Mouse (Mus musculus) heart, embryonic 14.5 days (tissue): ENCODE measurements around the gene Mettl7a3. TPM values are rescaled to one million over a fixed set of nuclear protein-coding genes. Genes with fewer than 3 reads are reported as not detected.
"Not testable (repeated sequence)": the region's sequence is repeated elsewhere in the genome, so short reads cannot be mapped to it uniquely, and the experiment has no call there.

ENCODE experiments used
- ATAC-seq: fragments of 200-750 bp; cut with Nextera tagmentation; 2 replicates; pipeline ENCODE4 v1.8.0; 2017; ENCODE audit warnings: low read depth, moderate TSS enrichment; ENCODE audit not compliant: insufficient number of reproducible peaks, insufficient read depth, low FRiP score
- H3K27ac ChIP-seq, 2 experiments: fragments of 200-500 bp in 1 of 2; fragments of 300-500 bp in 1 of 2; sonication (generic) in 1 of 2; replicated peaks in 1 of 2; 2 replicates each; pipeline ENCODE4 v1.5.1; 2012 to 2014; ENCODE audit warnings: low read depth in 2 of 2, low read length in 2 of 2, control low read depth in 1 of 2, mild to moderate bottlenecking in 1 of 2, mixed read lengths in 1 of 2; ENCODE audit not compliant: control insufficient read depth in 1 of 2, insufficient read depth in 1 of 2
- H3K27me3 ChIP-seq: fragments of 300-500 bp; sonication (generic); 2 replicates; pipeline ENCODE4 v1.6.1; 2014; ENCODE audit warnings: mild to moderate bottlenecking, low read length, control low read depth; ENCODE audit not compliant: control insufficient read depth, insufficient read depth
- H3K36me3 ChIP-seq: fragments of 300-500 bp; sonication (generic); 2 replicates; pipeline ENCODE4 v1.6.1; 2014; ENCODE audit warnings: mild to moderate bottlenecking, control low read depth, low read length, mixed read lengths; ENCODE audit not compliant: control insufficient read depth, insufficient read depth
- H3K4me1 ChIP-seq, 2 experiments: fragments of 200-500 bp in 1 of 2; fragments of 300-500 bp in 1 of 2; sonication (generic) in 1 of 2; 2 replicates each; pipeline ENCODE4 v1.6.1; 2012 to 2014; ENCODE audit warnings: low read length in 2 of 2, control low read depth in 1 of 2, mixed read lengths in 1 of 2; ENCODE audit not compliant: control insufficient read depth in 2 of 2, insufficient read depth in 2 of 2
- H3K4me2 ChIP-seq: fragments of 300-500 bp; sonication (generic); 2 replicates; pipeline ENCODE4 v1.6.1; 2014; ENCODE audit warnings: mild to moderate bottlenecking, low read length
- H3K4me3 ChIP-seq, 2 experiments: fragments of 200-500 bp in 1 of 2; fragments of 300-500 bp in 1 of 2; sonication (generic) in 1 of 2; 2 replicates each; pipeline ENCODE4 v1.5.1; 2012 to 2014; ENCODE audit warnings: low read length in 2 of 2, mild to moderate bottlenecking in 2 of 2, control low read depth in 1 of 2, low read depth in 1 of 2, moderate library complexity in 1 of 2; ENCODE audit not compliant: control insufficient read depth in 1 of 2, insufficient read depth in 1 of 2
- H3K9ac ChIP-seq: fragments of 300-500 bp; sonication (generic); 2 replicates; pipeline ENCODE4 v1.6.1; 2014; ENCODE audit warnings: mild to moderate bottlenecking, low read length
- H3K9me3 ChIP-seq: fragments of 300-500 bp; sonication (generic); 2 replicates; pipeline ENCODE4 v1.6.1; 2016; ENCODE audit warnings: low read length, control low read depth; ENCODE audit not compliant: control insufficient read depth
- WGBS: fragments of 180-500 bp; shearing (Covaris S2); extraction: QIAGEN DNeasy Blood & Tissue Kit; methylation state at CpG from one replicate; pipeline ENCODE4 v1.1.7; 2014; 5-methylcytosine and 5-hydroxymethylcytosine counted together
- polyA plus RNA-seq: library from polyadenylated mRNA; unstranded; fragments of >200 nt; fragmentation: Nextera tagmentation; extraction: Ambion mirVana; gene quantifications from 2 replicates; pipeline ENCODE4 v1.2.1, GENCODE M21; 2014

Mettl7a3 gene
- polyA plus RNA-seq, 1 experiment from 2014 or later, result not detected

DNA sequence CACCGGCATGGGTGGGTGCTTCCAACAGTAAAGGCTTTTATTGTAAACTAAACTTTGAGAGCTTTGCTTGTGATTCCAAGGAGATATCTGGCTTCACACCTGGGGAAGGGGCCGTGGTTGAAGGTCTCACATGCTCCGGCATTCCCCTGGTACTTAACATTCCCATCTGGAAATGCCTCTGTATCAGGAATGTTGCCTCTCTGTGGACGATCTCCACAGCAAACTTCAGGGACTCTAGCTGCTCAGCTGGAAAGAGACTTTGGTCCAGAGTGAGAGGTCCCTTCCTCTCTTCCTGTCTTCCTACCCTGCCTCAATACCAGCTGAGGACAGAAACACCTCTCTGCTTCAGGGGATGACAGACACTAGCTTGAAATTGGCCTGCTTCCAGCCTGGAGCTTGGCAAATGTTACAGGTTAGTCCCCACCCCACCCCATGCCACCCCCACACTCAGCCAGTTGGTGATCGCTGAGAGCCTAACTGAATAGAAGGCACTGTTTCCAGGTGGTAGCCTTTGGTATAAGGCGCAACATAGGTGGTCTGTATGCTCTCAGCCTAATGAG is 16.9 kb downstream of the Mettl7a3 start:
- 0 out of 2 replicates have a peak overlapping the region, but pooled peaks have one; percentile 8 for H3K4me2 ChIP-seq
- H3K27ac ChIP-seq, result peak overlapping the region in 1 of 2 experiments; percentile 38; a peak in 2 of 4 replicates
- WGBS, result 38% methylated on average over 6 of the region's 6 CpGs

DNA sequence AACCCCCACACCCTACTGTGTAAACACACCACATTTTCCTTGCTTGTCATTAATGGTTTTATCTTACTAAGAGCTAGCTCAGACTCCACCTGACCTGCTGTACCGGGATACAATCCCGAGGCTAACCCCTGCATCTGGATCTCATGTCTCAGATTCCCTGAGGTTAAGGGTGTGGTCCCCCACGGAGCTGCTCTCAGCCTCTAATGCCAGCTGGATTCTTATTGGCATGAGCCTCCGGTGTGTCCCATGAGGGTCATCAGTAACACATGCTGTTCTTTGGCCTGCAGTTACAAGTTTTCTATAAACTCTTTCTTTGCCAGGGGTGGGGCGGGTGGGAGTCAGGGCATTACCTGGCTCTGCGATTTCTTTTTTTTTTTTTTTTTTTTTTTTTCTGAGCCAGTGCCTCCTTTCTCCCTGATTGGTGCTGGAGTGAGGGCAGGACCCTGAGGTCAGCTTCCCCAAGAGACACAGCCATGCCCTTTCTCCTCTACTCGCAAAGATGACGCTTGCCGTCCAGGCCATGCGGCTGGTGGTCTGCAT is 18.1 kb downstream of the Mettl7a3 start, which contains the start of the genes Methig1 and Mettl7a2:
Gene Methig1 (plus strand): TSS at position 439 of the 540 bp plus-strand sequence.
Gene Mettl7a2 (plus strand): TSS at position 490 of the 540 bp plus-strand sequence.
- H3K9me3 ChIP-seq, result no peaks in the 10 kb centered on the region
- H3K9ac ChIP-seq, result no peak within 1 kb of the TSS
- no peak within 1 kb of the TSS for H3K4me3 ChIP-seq
- H3K36me3 ChIP-seq, result no peaks in the 10 kb centered on the region
- ATAC-seq, result no peak
- peaks cover 13 to 20% of the 10 kb centered on the region in 2 experiments for H3K4me1 ChIP-seq
- no peak within 1 kb of the TSS for H3K27ac ChIP-seq
- 90% methylated on average over 10 of the region's 10 CpGs for WGBS
- H3K27me3 ChIP-seq, result no peaks in the 10 kb centered on the region
- H3K4me2 ChIP-seq, result no peak within 1 kb of the TSS

More for the DNA sequence above, 16.9 kb downstream of the Mettl7a3 start:
- Histone ChIP-seq H3K9ac (no peak overlapping the region), H3K4me3 (no peak overlapping the region), H3K36me3 (no peaks in the 10 kb centered on the region), H3K9me3 (no peaks in the 10 kb centered on the region), H3K4me1 (peaks cover 13 to 20% of the 10 kb centered on the region in 2 experiments), H3K27me3 (no peaks in the 10 kb centered on the region)
- ATAC-seq, result no peak

DNA sequence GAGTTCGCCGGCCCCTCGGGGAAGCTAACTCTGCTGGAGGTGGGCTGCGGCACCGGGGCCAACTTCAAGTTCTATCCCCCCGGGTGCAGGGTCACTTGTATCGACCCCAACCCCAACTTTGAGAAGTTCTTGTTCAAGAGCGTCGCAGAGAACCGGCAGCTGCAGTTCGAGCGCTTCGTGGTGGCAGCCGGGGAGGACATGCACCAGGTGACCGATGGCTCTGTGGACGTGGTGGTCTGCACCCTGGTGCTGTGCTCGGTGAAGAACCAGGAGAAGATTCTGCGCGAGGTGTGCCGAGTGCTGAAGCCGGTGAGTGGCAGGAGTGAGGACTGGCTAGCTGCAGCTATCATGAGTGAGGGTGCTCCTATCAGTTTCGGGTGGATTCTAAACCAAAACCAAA is 18.7 kb downstream of the Mettl7a3 start:
- H3K27ac ChIP-seq, H3K4me3 ChIP-seq, H3K27me3 ChIP-seq, H3K9ac ChIP-seq, H3K9me3 ChIP-seq, ATAC-seq, H3K4me2 ChIP-seq, H3K36me3 ChIP-seq: not testable (repeated sequence)
- 81% methylated on average over 10 of the region's 22 CpGs for WGBS
- H3K4me1 ChIP-seq, result peaks cover 13 to 20% of the 10 kb centered on the region in 2 experiments

DNA sequence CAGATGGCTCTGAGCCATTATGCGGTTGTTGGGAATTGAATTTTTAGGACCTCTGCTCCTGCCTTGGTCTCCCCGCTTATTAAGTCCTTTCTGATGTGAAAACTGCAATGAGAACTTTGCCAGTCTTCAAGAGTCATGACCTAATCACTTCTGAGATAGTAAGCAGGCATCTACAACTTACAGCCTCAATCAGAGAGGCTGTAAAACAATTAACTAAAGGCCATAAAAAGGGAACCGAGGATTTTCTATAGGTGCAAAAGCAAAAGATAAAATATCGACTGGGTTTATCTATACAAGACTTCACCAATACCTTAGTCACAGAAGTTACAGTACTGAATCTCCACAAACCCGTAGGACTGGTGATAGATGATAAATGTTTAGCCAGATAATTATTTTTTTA is 21.1 kb downstream of the Mettl7a3 start:
- Histone ChIP-seq H3K27me3 (no peaks in the 10 kb centered on the region), H3K36me3 (no peaks in the 10 kb centered on the region), H3K9ac (no peak overlapping the region), H3K27ac (no peak overlapping the region), H3K9me3 (no peaks in the 10 kb centered on the region), H3K4me2 (no peak overlapping the region), H3K4me3 (no peak overlapping the region), H3K4me1 (peaks cover 10 to 12% of the 10 kb centered on the region in 2 experiments)
- 82% methylated on average over 5 of the region's 5 CpGs for WGBS
- no peak for ATAC-seq

DNA sequence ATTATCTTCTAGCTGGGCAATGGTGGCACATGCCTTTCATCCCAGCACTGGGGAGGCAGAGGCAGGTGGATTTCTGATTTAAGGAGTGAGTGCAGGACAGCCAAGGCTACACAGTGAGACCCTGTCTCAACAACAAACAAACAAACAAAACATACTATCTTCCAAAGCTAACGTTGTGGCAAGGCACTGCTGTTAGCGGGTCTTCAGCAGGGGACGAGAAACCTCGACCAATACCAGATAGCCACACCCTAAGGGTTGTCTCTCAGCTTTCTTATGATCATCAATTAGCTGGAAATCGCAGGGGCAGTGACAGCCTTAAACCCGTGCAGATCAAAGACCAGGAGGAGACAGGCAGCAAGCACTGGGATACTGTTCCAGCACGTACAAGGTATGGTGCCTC is 29.5 kb downstream of the Mettl7a3 start, which contains the start of gene Higd1c:
Gene Higd1c (plus strand): TSS at position 301 of the 400 bp plus-strand sequence.
- Histone ChIP-seq H3K9ac (no peak within 1 kb of the TSS), H3K27ac (no peak within 1 kb of the TSS), H3K4me1 (no peaks in the 10 kb centered on the region), H3K9me3 (peaks cover 9% of the 10 kb centered on the region), H3K4me3 (no peak within 1 kb of the TSS), H3K27me3 (no peaks in the 10 kb centered on the region), H3K4me2 (no peak within 1 kb of the TSS), H3K36me3 (no peaks in the 10 kb centered on the region)
- 75% methylated on average over 7 of the region's 7 CpGs for WGBS
- no peak for ATAC-seq

DNA sequence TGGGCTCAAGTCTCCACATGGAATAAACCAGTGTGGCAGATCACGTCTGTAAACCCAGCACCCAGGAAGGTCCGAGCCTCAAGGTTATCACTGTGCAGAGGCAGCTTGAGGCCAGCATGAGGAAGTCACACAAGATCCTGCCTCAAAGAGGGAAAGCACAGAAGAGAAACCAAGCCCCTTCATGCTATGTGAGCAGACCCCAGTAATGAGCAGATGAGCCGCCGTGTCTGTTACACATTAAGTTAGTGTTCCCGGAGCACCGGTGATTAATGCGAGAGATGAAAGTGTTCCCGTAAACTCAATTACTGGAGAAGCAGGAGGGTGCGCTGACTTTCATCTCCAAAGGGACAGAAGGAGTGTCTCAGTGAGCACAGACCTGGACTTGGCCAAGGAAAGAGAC is 31.2 kb downstream of the Mettl7a3 start:
- H3K27me3 ChIP-seq, H3K4me3 ChIP-seq, H3K9ac ChIP-seq, H3K9me3 ChIP-seq, ATAC-seq, H3K36me3 ChIP-seq, H3K4me1 ChIP-seq, H3K27ac ChIP-seq, H3K4me2 ChIP-seq: not testable (repeated sequence)
- 84% methylated on average over 8 of the region's 9 CpGs for WGBS

DNA sequence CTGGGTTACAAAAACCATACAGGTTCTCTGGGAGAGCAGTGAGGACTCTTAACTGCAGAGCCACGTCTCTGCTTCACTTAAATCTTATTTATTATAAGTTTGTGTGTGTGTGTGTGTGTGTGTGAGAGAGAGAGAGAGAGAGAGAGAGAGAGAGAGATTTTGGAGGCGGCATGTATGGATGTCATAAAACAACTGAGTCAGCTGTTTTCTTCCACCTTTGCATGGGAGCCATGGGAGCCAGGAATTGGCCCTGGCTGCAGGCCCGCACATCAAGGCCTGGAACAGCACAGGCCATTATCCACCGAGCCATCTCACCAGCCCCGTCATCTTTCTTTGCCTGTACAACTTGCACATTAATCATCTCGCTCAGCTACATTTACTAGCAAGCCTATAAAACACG is 32.4 kb downstream of the Mettl7a3 start:
- H3K27me3 ChIP-seq, result no peaks in the 10 kb centered on the region
- no peak overlapping the region for H3K4me3 ChIP-seq
- peaks cover 9% of the 10 kb centered on the region for H3K9me3 ChIP-seq
- H3K36me3 ChIP-seq, result no peaks in the 10 kb centered on the region
- H3K4me2 ChIP-seq, result no peak overlapping the region
- H3K4me1 ChIP-seq, result no peaks in the 10 kb centered on the region
- WGBS, result 84% methylated on average over 7 of the region's 7 CpGs
- no peak for ATAC-seq
- H3K9ac ChIP-seq, result no peak overlapping the region
- no peak overlapping the region for H3K27ac ChIP-seq
